7 mouse cellular contexts compared by ENCODE assay signal in the genomic region with DNA sequence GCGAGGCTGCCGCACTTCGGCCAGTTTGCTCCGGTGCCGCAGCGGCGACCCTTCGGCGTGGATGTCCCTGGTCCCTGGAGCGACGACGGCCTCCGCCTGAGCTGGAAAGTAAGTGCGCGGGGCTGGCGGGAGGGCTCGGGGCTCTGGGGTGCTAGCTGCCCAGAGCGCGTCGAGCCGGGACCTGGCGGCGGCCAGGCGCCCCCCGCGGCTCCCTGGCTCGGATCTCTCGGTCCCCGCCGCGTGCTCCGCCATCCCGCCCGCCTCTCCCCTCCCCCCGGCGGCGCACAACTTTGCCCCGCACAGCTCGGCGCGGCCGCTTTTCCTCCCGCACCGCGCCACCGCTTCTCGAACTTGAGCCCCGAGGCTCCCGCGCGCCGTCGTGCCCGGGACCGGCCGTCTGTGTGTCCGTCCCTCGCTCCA. TPM values are rescaled to one million over a fixed set of nuclear protein-coding genes. Genes with fewer than 3 reads are reported as not detected.
DNase-seq lines count a peak whose midpoint lies in the region; ATAC-seq lines count a peak whose summit lies in the region.

No protein-coding gene starts in this region.

- H3K4me3 ChIP-seq in hindbrain, embryonic 11.5 days (ENCODE audit: low read depth, low read length): peak overlapping the region; percentile 93
- peak overlapping the region; percentile 98 for H3K4me3 ChIP-seq in lung, embryonic 16.5 days (ENCODE audit: low read length)

- WGBS in hindbrain, embryonic 11.5 days: 0% methylated on average over 30 of the region's 58 CpGs
- 0% methylated on average over 20 of the region's 58 CpGs for WGBS in lung, embryonic 16.5 days

- H3K9me3 ChIP-seq in hindbrain, embryonic 11.5 days (ENCODE audit: control insufficient read depth, low read length): no peaks in the 10 kb centered on the region
- no peaks in the 10 kb centered on the region for H3K9me3 ChIP-seq in lung, embryonic 16.5 days (ENCODE audit: control insufficient read depth, low read length)

- H3K27ac ChIP-seq in hindbrain, embryonic 11.5 days (ENCODE audit: low read depth, low read length): peak overlapping the region; percentile 78
- H3K27ac ChIP-seq in lung, embryonic 16.5 days (ENCODE audit: low read length): peak overlapping the region; percentile 97

- peak; percentile 11 for ATAC-seq in activated CD4-positive, CD25-positive, alpha-beta regulatory T cell, adult 4 months
- peak; percentile 72 for ATAC-seq in hindbrain, embryonic 11.5 days (ENCODE audit: low FRiP score)
- peak; percentile 60 for ATAC-seq in lung, embryonic 16.5 days (ENCODE audit: low read depth)

- DNase-seq in layer of hippocampus, adult 11-12 months (ENCODE audit: low spot score): peak; percentile 29
- DNase-seq in layer of hippocampus, postnatal 36 days: no peak
- peak; percentile 74 for DNase-seq in cerebellum, adult 9-11 months
- peak; percentile 70 for DNase-seq in hindbrain, embryonic 11.5 days (ENCODE audit: low spot score)
- peak; percentile 31 to 55 for DNase-seq in thymus, postnatal 36 days

- no peaks in the 10 kb centered on the region; the same call in 1 of the 2 replicates for H3K4me1 ChIP-seq in hindbrain, embryonic 11.5 days (replicated peaks; ENCODE audit: control insufficient read depth, insufficient read depth, low read length)
- H3K4me1 ChIP-seq in lung, embryonic 16.5 days (replicated peaks; ENCODE audit: control insufficient read depth, insufficient read depth, low read length): peaks cover 9% of the 10 kb centered on the region; the same call in 1 of the 2 replicates

- no peaks in the 10 kb centered on the region for H3K27me3 ChIP-seq in hindbrain, embryonic 11.5 days (ENCODE audit: control insufficient read depth, insufficient read depth, low read length)
- no peaks in the 10 kb centered on the region for H3K27me3 ChIP-seq in lung, embryonic 16.5 days (ENCODE audit: control insufficient read depth, insufficient read depth, low read depth, low read length)

- peak overlapping the region; percentile 87 for H3K9ac ChIP-seq in hindbrain, embryonic 11.5 days (ENCODE audit: low read depth, low read length)
- H3K9ac ChIP-seq in lung, embryonic 16.5 days (ENCODE audit: low read length): peak overlapping the region; percentile 93

- peak overlapping the region; percentile 89 for H3K4me2 ChIP-seq in hindbrain, embryonic 11.5 days (replicated peaks; ENCODE audit: low read depth, low read length)
- H3K4me2 ChIP-seq in lung, embryonic 16.5 days (ENCODE audit: low read depth, low read length): peak overlapping the region; percentile 73

- no peaks in the 10 kb centered on the region for H3K36me3 ChIP-seq in hindbrain, embryonic 11.5 days (ENCODE audit: control insufficient read depth, insufficient read depth, low read length)
- no peaks in the 10 kb centered on the region for H3K36me3 ChIP-seq in lung, embryonic 16.5 days (ENCODE audit: control insufficient read depth, insufficient read depth, low read length)

RNA-seq across cellular contexts. Expression of a gene that starts 0.4 kb away (rescaled TPM):
- 100 to 1,000 TPM; 293 to 303 TPM for total RNA-seq in layer of hippocampus, postnatal 36 days (2021)
- 10 to 100 TPM in 1 of 2 experiments, 1 to 10 TPM in 1; 9.4 to 12.0 TPM for polyA plus RNA-seq in activated CD4-positive, CD25-positive, alpha-beta regulatory T cell, adult 4 months (2017; shearing (Covaris generic))
- polyA plus RNA-seq in hindbrain, embryonic 11.5 days (2014; fragmentation: Nextera tagmentation; extraction: Ambion mirVana): 16.3 and 21.3 TPM in 2 replicates
- polyA plus RNA-seq in lung, embryonic 16.5 days (2015; fragmentation: Nextera tagmentation; extraction: Ambion mirVana): 28.2 and 29.2 TPM in 2 replicates

RNA-seq across cellular contexts. Expression of a gene that starts 0.5 kb away (rescaled TPM):
- total RNA-seq in layer of hippocampus, postnatal 36 days (2021): 10 to 100 TPM; 12.3 to 13.9 TPM
- polyA plus RNA-seq in activated CD4-positive, CD25-positive, alpha-beta regulatory T cell, adult 4 months (2017; shearing (Covaris generic)): 1 to 10 TPM in 1 of 2 experiments, under 1 TPM in 1; 0.86 to 1.1 TPM
- 0.60 and 0.98 TPM in 2 replicates for polyA plus RNA-seq in hindbrain, embryonic 11.5 days (2014; fragmentation: Nextera tagmentation; extraction: Ambion mirVana)
- polyA plus RNA-seq in lung, embryonic 16.5 days (2015; fragmentation: Nextera tagmentation; extraction: Ambion mirVana): 2.0 and 2.1 TPM in 2 replicates

Comparison
In these comparisons a context has a peak if more than half of its experiments do, and no peak if none do; other contexts are left out.
1. DNase-seq: peak in layer of hippocampus, adult 11-12 months (single experiment), cerebellum, adult 9-11 months (single experiment), hindbrain, embryonic 11.5 days (single experiment) and thymus, postnatal 36 days (2 of 2); none in layer of hippocampus, postnatal 36 days (0 of 2).
2. ATAC-seq: peak in every context shown above with its lines; median percentile 72 in hindbrain, embryonic 11.5 days; 60 in lung, embryonic 16.5 days; 11 in activated CD4-positive, CD25-positive, alpha-beta regulatory T cell, adult 4 months.